Mouse (Mus musculus): ENCODE results near the gene Brd9.

Brd9 gene

GRCm38 (mm10) chr13:73937321-73938176 is at the start of gene Brd9, which contains the start of gene Trip13:
Gene Brd9 (plus strand): TSS chr13:73937811.
Gene Trip13 (minus strand): TSS chr13:73937784.
- peak; percentile 88 to 92 for DNase-seq (ENCODE audit: low spot score in 2 of 2)

GRCm38 (mm10) chr13:73892493-73893178 is 45.0 kb upstream of the Brd9 start:
- DNase-seq (ENCODE audit: low spot score in 2 of 2): no peak

GRCm38 (mm10) chr13:73897561-73897960 is 40.0 kb upstream of the Brd9 start:
- no peak for DNase-seq (ENCODE audit: low spot score in 2 of 2)

GRCm38 (mm10) chr13:73907136-73907535 is 30.5 kb upstream of the Brd9 start:
- peak in 1 of 2 experiments; percentile 8 for DNase-seq (ENCODE audit: low spot score in 2 of 2)

- DNase-seq (ENCODE audit: low spot score in 2 of 2): peak; percentile 18 to 46
Measured at GRCm38 (mm10) chr13:73907683-73908412, 29.8 kb upstream of the Brd9 start.

- no peak for DNase-seq (ENCODE audit: low spot score in 2 of 2)
Measured at GRCm38 (mm10) chr13:73913066-73913465, 24.5 kb upstream of the Brd9 start.

GRCm38 (mm10) chr13:73932201-73932600 is 5.4 kb upstream of the Brd9 start:
- DNase-seq (ENCODE audit: low spot score in 2 of 2): no peak

GRCm38 (mm10) chr13:73936938-73937320 is 682 bp upstream of the Brd9 start:
- no peak for DNase-seq (ENCODE audit: low spot score in 2 of 2)

- no peak for DNase-seq (ENCODE audit: low spot score in 2 of 2)
Measured at GRCm38 (mm10) chr13:73938177-73938560, 558 bp downstream of the Brd9 start.

GRCm38 (mm10) chr13:73939101-73939500 is 1.5 kb downstream of the Brd9 start:
- no peak for DNase-seq (ENCODE audit: low spot score in 2 of 2)

GRCm38 (mm10) chr13:73944606-73945005 is 7.0 kb downstream of the Brd9 start:
- DNase-seq (ENCODE audit: low spot score in 2 of 2): no peak

GRCm38 (mm10) chr13:73953551-73954130 is 16.0 kb downstream of the Brd9 start:
- DNase-seq (ENCODE audit: low spot score in 2 of 2): peak in 1 of 2 experiments; percentile 51

GRCm38 (mm10) chr13:73954666-73955065 is 17.1 kb downstream of the Brd9 start:
- no peak for DNase-seq (ENCODE audit: low spot score in 2 of 2)

- DNase-seq (ENCODE audit: low spot score in 2 of 2): no peak
Measured at GRCm38 (mm10) chr13:73955531-73955930, 17.9 kb downstream of the Brd9 start.

- DNase-seq (ENCODE audit: low spot score in 2 of 2): peak; percentile 26 to 35
Measured at GRCm38 (mm10) chr13:73960117-73960652, 22.6 kb downstream of the Brd9 start.

- peak in 1 of 2 experiments; percentile 28 for DNase-seq (ENCODE audit: low spot score in 2 of 2)
Measured at GRCm38 (mm10) chr13:73961177-73961576, 23.6 kb downstream of the Brd9 start.

GRCm38 (mm10) chr13:73963551-73963950 is 25.9 kb downstream of the Brd9 start, which contains the start of gene Zdhhc11:
Gene Zdhhc11 (plus strand): TSS chr13:73963851.
- DNase-seq (ENCODE audit: low spot score in 2 of 2): no peak

GRCm38 (mm10) chr13:73970545-73971448 is 33.2 kb downstream of the Brd9 start:
- peak; percentile 28 to 50 for DNase-seq (ENCODE audit: low spot score in 2 of 2)

GRCm38 (mm10) chr13:73974523-73974922 is 36.9 kb downstream of the Brd9 start:
- DNase-seq (ENCODE audit: low spot score in 2 of 2): no peak

GRCm38 (mm10) chr13:73976935-73977334 is 39.3 kb downstream of the Brd9 start:
- DNase-seq (ENCODE audit: low spot score in 2 of 2): no peak

Data from frontal cortex, postnatal 36 days (tissue).